Mouse (Mus musculus) CD4-positive, CD25-positive, alpha-beta regulatory T cell, adult 9 weeks (primary cell): ENCODE measurements around the gene Ly86. TPM values are rescaled to one million over a fixed set of nuclear protein-coding genes. Genes with fewer than 3 reads are reported as not detected.

ENCODE experiments used
- polyA plus RNA-seq: library from polyadenylated mRNA; unstranded; fragments of 100-300 nt; shearing (Covaris generic); gene quantifications from one replicate; pipeline ENCODE4 v1.2.1, GENCODE M21; 2017

Ly86 gene
- 1.7 TPM for polyA plus RNA-seq

DNA sequence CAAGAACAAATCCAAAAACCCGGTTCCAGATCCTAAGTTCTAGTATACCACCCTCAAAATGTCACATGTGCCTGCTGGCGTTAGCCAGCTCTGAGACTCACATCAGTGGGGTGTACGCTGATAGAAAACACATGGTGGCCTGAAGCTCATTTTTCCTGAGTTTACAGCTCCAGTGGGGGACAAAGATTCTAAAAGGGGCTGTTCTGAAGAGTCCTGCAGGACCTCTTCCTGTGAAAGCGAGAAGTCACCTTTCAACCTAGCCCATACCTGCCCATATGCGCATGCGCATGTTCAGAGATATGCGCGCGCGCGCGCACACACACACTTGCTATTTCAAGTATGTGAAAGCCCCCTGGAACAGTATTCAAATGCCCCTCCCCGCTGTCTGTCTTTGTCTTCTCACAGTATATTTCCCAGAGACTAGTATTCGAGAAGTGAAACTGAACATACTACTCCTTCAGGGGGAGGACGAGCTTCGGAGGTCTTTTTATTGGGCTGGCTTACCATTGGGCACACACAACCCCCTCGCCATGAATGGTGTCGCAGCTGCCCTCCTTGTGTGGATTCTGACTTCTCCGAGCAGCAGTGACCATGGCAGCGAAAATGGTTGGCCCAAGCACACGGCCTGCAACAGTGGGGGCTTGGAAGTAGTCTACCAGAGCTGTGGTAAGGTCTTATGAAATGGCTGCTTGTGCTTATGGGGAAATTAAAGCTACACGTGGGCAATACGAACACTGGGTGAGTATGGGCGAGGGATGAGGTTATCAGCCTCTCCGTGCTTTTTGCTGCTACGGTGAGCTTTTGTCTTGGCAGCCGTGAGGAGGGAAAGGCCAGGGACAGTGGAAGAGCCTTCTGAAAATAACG is at the start of gene Ly86:
Ly86 (plus strand) TSS at position 300 of the 864 bp plus-strand sequence.

